Mouse (Mus musculus) bone marrow macrophage, adult 2 months (primary cell): Measurements from ENCODE around the gene Sec16b.

ENCODE experiments used
- CTCF ChIP-seq: IDR thresholded peaks from 2 replicates; pipeline ENCODE4 v1.5.1; 2012; ENCODE audit warnings: low read depth, mild to moderate bottlenecking, low read length, moderate library complexity
- POLR2A ChIP-seq: IDR thresholded peaks from 2 replicates; pipeline ENCODE4 v1.6.1; 2012; ENCODE audit warnings: mild to moderate bottlenecking, low read depth, low read length, borderline replicate concordance

DNA sequence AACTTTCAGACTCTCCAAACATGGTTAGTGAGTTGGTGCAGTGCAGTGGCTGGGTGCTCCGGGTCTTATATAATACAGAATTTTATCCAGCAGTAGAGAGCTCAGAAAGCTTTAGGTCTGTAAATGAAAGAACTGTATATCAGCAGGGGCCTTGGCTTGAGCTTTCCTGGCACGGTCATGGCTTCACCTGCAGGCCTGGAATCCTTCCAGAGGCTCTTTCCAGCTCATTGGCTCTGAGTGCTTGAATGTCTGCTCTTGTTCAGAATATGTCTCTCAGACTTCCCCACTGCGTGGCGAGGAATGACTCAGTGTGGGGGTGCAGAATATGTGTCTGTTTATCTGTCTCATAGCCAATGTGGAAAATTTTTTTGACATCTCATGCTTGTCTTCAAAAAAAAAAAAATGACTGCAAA is 11.6 kb downstream of the Sec16b start:
- TF ChIP-seq CTCF (no peak), POLR2A (no peak)
